Mouse (Mus musculus) hindbrain, embryonic 12.5 days (tissue): ENCODE results near the gene Pbx3. TPM values are rescaled to one million over a fixed set of nuclear protein-coding genes. Genes with fewer than 3 reads are reported as not detected.

Source experiments
- polyA plus RNA-seq: library from polyadenylated mRNA; unstranded; fragments of >200 nt; fragmentation: Nextera tagmentation; extraction: Ambion mirVana; gene quantifications from 2 replicates; pipeline ENCODE4 v1.2.1, GENCODE M21; 2016

The Pbx3 gene
- polyA plus RNA-seq, 1 experiment from 2014 or later, result 106 TPM

Other genes starting within 250 kb of the Pbx3 start
- 109 and 110 TPM in 2 replicates for gene Mapkap1, start 33.6 kb upstream of the Pbx3 start, polyA plus RNA-seq